Mouse (Mus musculus) hindbrain, embryonic 14.5 days (tissue): Measurements from ENCODE around the gene Pld4. TPM values are rescaled to one million over a fixed set of nuclear protein-coding genes. Genes with fewer than 3 reads are reported as not detected.

Experiments
- ATAC-seq: fragments of 200-750 bp; cut with Nextera tagmentation; 2 replicates; pipeline ENCODE4 v1.8.0; 2017; ENCODE audit warnings: moderate number of reproducible peaks, mild to moderate bottlenecking, moderate TSS enrichment, moderate library complexity; ENCODE audit not compliant: low FRiP score
- DNase-seq: peaks from one replicate; pipeline ENCODE4 v3.0.0-alpha.2; 2015; ENCODE audit warnings: low spot score
- H3K27ac ChIP-seq: fragments of 300-500 bp; sonication (generic); 2 replicates; pipeline ENCODE4 v1.5.1; 2014; ENCODE audit warnings: mild to moderate bottlenecking, moderate library complexity
- H3K27me3 ChIP-seq: fragments of 300-500 bp; sonication (generic); 2 replicates; pipeline ENCODE4 v1.6.1; 2014; ENCODE audit warnings: mild to moderate bottlenecking, low read length, mixed read lengths; ENCODE audit not compliant: control insufficient read depth, insufficient read depth
- H3K36me3 ChIP-seq: fragments of 300-500 bp; sonication (generic); replicated peaks from 2 replicates; pipeline ENCODE4 v1.6.1; 2014; ENCODE audit not compliant: control insufficient read depth, insufficient read depth
- H3K4me1 ChIP-seq: fragments of 300-500 bp; sonication (generic); replicated peaks from 2 replicates; pipeline ENCODE4 v1.6.1; 2014; ENCODE audit warnings: antibody characterized with exemption, low read length, mixed read lengths; ENCODE audit not compliant: control insufficient read depth, insufficient read depth
- H3K4me2 ChIP-seq: fragments of 300-500 bp; sonication (generic); replicated peaks from 2 replicates; pipeline ENCODE4 v1.6.1; 2014; ENCODE audit warnings: mild to moderate bottlenecking, moderate library complexity
- H3K4me3 ChIP-seq: fragments of 300-500 bp; sonication (generic); replicated peaks from 2 replicates; pipeline ENCODE4 v1.5.1; 2014; ENCODE audit warnings: mild to moderate bottlenecking, low read length
- H3K9ac ChIP-seq: fragments of 300-500 bp; sonication (generic); 2 replicates; pipeline ENCODE4 v1.6.1; 2014
- H3K9me3 ChIP-seq: fragments of 300-500 bp; sonication (generic); 2 replicates; pipeline ENCODE4 v1.6.1; 2016; ENCODE audit warnings: low read length; ENCODE audit not compliant: control insufficient read depth
- WGBS: fragments of 180-500 bp; shearing (Covaris S2); extraction: QIAGEN DNeasy Blood & Tissue Kit; methylation state at CpG from one replicate; pipeline ENCODE4 v1.1.7; 2014; 5-methylcytosine and 5-hydroxymethylcytosine counted together
- polyA plus RNA-seq: library from polyadenylated mRNA; unstranded; fragments of >200 nt; fragmentation: Nextera tagmentation; extraction: Ambion mirVana; gene quantifications from 2 replicates; pipeline ENCODE4 v1.2.1, GENCODE M21; 2014

Gene Pld4
- polyA plus RNA-seq, 1 experiment from 2014 or later: 7.9 TPM

DNA sequence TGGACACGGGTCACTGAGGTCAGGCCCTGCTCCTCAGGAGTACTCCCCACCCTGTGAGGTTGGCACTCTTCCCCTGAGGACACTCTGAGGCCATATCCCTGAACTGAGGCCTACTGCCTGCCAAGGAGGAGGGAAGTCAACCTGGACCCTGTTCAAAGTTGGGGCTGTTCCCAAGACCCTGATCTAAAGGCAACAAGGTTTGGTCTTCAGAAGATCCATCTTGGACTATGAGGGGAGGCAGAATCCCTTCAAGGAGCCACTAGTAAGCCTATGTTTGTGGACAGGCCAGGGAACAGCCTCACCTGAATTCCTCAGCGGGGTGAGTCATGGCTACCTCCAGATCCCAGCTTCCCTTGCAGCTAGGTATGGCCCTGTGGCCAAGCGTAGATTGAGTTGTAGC, 984 bp upstream of the Pld4 start:
- H3K27ac ChIP-seq: no peak overlapping the region
- H3K36me3 ChIP-seq: no peaks in the 10 kb centered on the region
- no peaks in the 10 kb centered on the region for H3K9me3 ChIP-seq
- H3K4me2 ChIP-seq: no peak overlapping the region
- H3K4me1 ChIP-seq: no peaks in the 10 kb centered on the region
- H3K27me3 ChIP-seq: no peaks in the 10 kb centered on the region
- 90% methylated on average over 3 of the region's 3 CpGs for WGBS
- no peak overlapping the region for H3K4me3 ChIP-seq
- ATAC-seq: no peak
- no peak for DNase-seq
- no peak overlapping the region for H3K9ac ChIP-seq

DNA sequence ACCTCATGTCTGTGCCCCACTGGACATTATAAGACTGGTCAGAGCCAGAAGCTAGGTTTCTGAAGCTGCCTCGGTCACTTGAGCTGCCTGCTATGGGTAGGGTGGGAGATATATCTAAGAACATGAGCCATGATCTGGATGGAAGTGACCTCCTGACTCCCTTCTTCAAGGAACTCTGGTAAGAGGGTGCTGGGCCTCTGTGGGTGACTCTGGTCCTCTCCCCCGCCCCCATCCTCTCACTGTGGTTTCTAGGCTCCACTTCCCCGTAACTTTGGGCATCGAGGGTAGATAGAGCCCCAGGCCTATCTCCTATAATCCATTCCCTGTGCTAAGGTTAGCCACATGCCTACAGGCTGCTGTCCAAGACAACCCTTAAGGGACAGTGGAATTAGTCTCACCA, 956 bp downstream of the Pld4 start:
- WGBS: 90% methylated on average over 4 of the region's 4 CpGs
- H3K4me1 ChIP-seq: no peaks in the 10 kb centered on the region
- H3K27me3 ChIP-seq: no peaks in the 10 kb centered on the region
- H3K27ac ChIP-seq: no peak overlapping the region
- no peak overlapping the region for H3K4me2 ChIP-seq
- no peaks in the 10 kb centered on the region for H3K9me3 ChIP-seq
- no peaks in the 10 kb centered on the region for H3K36me3 ChIP-seq
- no peak overlapping the region for H3K9ac ChIP-seq
- ATAC-seq: no peak
- no peak for DNase-seq
- H3K4me3 ChIP-seq: no peak overlapping the region

DNA sequence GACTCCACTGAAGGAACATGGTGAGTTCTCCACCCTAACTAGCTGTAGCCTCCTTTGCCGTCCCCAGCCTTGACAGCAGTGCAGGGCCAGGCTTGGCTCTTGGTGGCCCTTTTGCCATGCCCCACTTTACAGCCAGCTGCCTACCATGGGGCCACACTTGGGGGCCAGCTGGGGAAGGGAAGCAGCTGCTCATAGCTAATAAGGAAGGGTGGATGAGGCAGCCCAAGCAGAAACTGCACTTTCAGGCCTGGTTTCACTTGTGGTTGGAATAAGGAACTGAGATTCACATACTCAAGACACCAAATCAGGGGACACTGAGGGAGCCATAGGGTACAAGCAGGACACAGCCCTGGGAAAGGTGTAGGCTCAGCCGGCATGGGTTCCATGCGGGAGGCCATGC, 1.6 kb downstream of the Pld4 start:
- ATAC-seq (no peak), DNase-seq (no peak)
- Histone ChIP-seq H3K27me3 (no peaks in the 10 kb centered on the region), H3K27ac (no peak overlapping the region), H3K36me3 (no peaks in the 10 kb centered on the region), H3K9me3 (no peaks in the 10 kb centered on the region), H3K4me1 (no peaks in the 10 kb centered on the region), H3K4me3 (no peak overlapping the region), H3K9ac (no peak overlapping the region), H3K4me2 (no peak overlapping the region)
- WGBS: 92% methylated on average over 3 of the region's 3 CpGs

DNA sequence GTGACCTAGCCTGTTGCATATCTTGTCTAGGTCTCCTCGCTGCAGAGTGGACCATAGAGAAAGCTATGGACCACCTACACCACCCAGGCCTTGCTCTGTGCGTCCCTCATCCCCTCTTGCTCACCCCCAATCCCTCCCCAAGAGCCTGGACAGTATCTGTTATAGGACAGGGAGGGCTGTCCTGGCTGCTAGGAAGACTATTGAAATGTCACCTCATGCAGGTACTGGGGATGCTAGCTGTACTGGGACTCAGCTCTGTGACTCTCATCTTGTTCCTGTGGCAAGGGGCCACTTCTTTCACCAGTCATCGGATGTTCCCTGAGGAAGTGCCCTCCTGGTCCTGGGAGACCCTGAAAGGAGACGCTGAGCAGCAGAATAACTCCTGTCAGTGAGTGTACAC, 2.7 kb downstream of the Pld4 start:
- H3K4me1 ChIP-seq: no peaks in the 10 kb centered on the region
- ATAC-seq (no peak), DNase-seq (no peak)
- H3K27me3 ChIP-seq: no peaks in the 10 kb centered on the region
- H3K4me3 ChIP-seq: no peak overlapping the region
- WGBS: 78% methylated on average over 4 of the region's 4 CpGs
- no peak overlapping the region for H3K4me2 ChIP-seq
- H3K9me3 ChIP-seq: no peaks in the 10 kb centered on the region
- H3K9ac ChIP-seq: no peak overlapping the region
- no peaks in the 10 kb centered on the region for H3K36me3 ChIP-seq
- H3K27ac ChIP-seq: no peak overlapping the region

DNA sequence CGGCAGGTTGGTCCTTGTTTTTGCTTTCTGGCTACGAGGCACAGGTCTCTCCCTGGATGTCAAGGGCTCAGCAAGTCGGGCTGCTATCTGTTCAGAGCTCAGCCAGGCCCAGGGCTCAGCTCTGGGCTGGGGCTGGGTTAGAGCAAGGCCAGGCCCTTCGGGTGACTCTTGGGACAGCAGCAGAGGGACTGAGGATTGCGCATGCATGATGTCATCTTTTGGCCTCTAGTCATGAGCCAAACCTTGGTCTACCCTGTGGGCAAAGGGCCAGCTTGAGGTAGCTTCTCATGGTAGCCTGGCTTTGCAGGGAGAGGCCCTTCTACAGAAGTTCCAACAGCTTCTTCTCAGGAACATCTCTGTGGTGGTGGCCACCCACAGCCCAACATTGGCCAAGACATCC, 3.7 kb downstream of the Pld4 start:
- WGBS: 80% methylated on average over 5 of the region's 5 CpGs
- H3K9me3 ChIP-seq: no peaks in the 10 kb centered on the region
- H3K36me3 ChIP-seq: no peaks in the 10 kb centered on the region
- no peak overlapping the region for H3K4me2 ChIP-seq
- DNase-seq (no peak), ATAC-seq (no peak)
- no peaks in the 10 kb centered on the region for H3K4me1 ChIP-seq
- H3K27me3 ChIP-seq: no peaks in the 10 kb centered on the region
- H3K9ac ChIP-seq: no peak overlapping the region
- H3K27ac ChIP-seq: no peak overlapping the region
- H3K4me3 ChIP-seq: no peak overlapping the region

DNA sequence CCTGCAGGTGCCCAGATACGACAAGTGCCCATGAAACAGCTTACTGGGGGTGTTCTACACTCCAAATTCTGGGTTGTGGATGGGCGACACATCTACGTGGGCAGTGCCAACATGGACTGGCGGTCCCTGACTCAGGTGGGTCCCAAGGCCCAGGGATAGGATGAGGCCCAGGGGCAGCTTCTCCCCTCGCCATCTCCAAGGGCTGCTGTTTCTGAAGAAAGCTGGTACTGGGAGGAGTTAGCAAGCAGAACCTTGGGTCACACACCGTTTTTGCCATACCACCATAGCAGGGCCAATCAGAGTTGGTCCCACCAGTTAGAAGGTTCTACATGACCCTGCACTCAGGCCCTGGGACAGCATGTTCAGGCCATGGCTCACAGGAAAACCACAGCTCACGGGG, 4.5 kb downstream of the Pld4 start:
- H3K9me3 ChIP-seq: no peaks in the 10 kb centered on the region
- no peak overlapping the region for H3K4me2 ChIP-seq
- no peaks in the 10 kb centered on the region for H3K36me3 ChIP-seq
- no peak overlapping the region for H3K9ac ChIP-seq
- no peaks in the 10 kb centered on the region for H3K4me1 ChIP-seq
- ATAC-seq (no peak), DNase-seq (no peak)
- H3K27ac ChIP-seq: no peak overlapping the region
- no peak overlapping the region for H3K4me3 ChIP-seq
- no peaks in the 10 kb centered on the region for H3K27me3 ChIP-seq
- 91% methylated on average over 7 of the region's 7 CpGs for WGBS

DNA sequence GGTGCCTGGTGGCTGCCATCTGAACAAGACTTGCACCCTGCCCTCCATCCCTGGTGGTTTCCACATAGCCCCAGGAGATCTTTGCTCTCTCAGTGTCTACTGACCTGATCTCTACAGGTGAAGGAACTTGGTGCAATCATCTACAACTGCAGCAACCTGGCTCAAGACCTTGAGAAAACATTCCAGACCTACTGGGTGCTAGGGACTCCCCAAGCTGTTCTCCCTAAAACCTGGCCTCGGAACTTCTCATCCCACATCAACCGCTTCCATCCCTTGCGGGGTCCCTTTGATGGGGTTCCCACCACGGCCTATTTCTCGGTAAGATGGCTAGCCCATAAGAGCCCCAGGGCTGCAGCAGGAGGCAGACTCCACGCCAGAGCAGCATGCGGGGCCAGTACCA, 6.1 kb downstream of the Pld4 start:
- no peaks in the 10 kb centered on the region for H3K9me3 ChIP-seq
- H3K27me3 ChIP-seq: no peaks in the 10 kb centered on the region
- no peak for DNase-seq
- H3K27ac ChIP-seq: no peak overlapping the region
- no peaks in the 10 kb centered on the region for H3K4me1 ChIP-seq
- WGBS: 91% methylated on average over 7 of the region's 7 CpGs
- H3K9ac ChIP-seq: no peak overlapping the region
- no peaks in the 10 kb centered on the region for H3K36me3 ChIP-seq
- no peak overlapping the region for H3K4me3 ChIP-seq
- H3K4me2 ChIP-seq: no peak overlapping the region
- ATAC-seq: no peak

DNA sequence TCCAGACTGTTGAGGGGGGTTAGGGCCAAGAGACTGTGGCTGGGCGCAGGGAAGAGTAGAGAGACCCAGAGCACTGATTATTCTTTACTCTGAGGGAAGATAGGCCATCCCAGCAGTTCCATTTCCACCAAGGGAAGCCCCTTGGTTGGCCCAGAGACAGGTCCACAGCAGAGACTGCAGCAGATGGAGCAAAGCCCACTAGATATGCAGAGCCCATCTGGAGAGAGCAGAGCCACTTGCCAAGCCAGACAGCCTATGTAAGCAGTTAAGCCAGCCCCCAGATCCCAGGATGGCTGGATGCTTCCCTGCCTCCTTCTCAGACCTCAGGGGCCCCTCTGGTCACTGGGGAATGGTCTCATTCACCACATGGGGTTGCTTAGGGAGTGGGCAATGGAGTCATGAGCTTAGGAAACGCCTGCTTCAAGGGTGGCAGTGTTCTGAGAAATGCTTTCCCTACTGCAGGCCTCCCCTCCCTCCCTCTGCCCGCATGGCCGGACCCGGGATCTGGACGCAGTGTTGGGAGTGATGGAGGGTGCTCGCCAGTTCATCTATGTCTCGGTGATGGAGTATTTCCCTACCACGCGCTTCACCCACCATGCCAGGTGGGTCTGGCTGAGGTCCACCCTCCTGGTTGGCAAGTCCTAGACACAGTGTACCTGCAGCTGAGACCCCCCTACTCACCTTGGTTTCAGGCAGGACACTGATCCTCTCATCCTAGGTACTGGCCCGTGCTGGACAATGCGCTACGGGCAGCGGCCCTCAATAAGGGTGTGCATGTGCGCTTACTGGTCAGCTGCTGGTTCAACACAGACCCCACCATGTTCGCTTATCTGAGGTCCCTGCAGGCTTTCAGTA, 6.8 kb downstream of the Pld4 start:
- no peak overlapping the region for H3K4me2 ChIP-seq
- no peak overlapping the region for H3K9ac ChIP-seq
- no peaks in the 10 kb centered on the region for H3K36me3 ChIP-seq
- no peak for DNase-seq
- no peak overlapping the region for H3K4me3 ChIP-seq
- ATAC-seq: 0 out of 2 replicates have a peak, but pooled peaks have one; percentile 14
- no peak overlapping the region for H3K27ac ChIP-seq
- WGBS: 93% methylated on average over 16 of the region's 16 CpGs
- H3K9me3 ChIP-seq: no peaks in the 10 kb centered on the region
- H3K4me1 ChIP-seq: no peaks in the 10 kb centered on the region
- H3K27me3 ChIP-seq: no peaks in the 10 kb centered on the region

DNA sequence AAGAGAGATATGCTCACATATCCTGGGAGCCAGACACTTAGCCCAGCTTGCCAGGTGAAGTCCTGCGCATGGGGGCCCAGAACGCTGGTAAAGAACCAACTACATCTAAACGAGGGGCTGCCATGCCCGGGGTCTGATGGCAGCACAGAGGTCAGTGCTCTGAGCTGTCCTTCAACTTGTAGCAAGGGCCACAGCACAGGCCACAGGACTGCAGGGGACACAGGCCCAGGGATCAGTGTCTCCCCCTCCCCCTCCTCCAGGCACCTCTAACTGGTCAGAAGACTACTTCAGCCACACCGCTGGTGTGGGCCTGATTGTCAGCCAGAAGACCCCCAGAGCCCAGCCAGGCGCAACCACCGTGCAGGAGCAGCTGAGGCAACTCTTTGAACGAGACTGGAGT, 7.7 kb downstream of the Pld4 start:
- Histone ChIP-seq H3K27ac (no peak overlapping the region), H3K4me3 (no peak overlapping the region), H3K4me1 (no peaks in the 10 kb centered on the region), H3K9me3 (no peaks in the 10 kb centered on the region), H3K9ac (no peak overlapping the region), H3K36me3 (no peaks in the 10 kb centered on the region), H3K4me2 (no peak overlapping the region), H3K27me3 (no peaks in the 10 kb centered on the region)
- no peak for DNase-seq
- no peak for ATAC-seq
- 91% methylated on average over 8 of the region's 8 CpGs for WGBS

DNA sequence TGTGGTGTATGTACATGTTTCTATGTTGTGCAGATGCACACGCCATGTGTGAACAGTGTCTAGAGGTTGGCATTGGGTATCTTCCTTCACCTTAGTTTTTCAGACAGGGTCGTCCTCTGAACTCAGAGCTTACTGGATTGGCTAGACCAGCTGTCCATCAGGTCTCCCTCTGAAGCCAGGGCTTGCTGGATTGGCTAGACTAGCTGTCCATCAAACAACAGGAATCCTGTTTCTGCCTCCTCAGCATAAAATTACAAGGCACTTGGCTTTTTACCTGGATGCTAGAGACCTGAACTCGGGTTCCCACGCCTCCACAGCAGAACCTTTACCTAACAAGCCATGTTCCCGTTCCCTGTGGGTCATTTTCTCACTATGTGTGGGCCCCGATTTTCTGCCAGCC, 8.6 kb downstream of the Pld4 start:
- Histone ChIP-seq H3K4me2 (no peak overlapping the region), H3K9me3 (no peaks in the 10 kb centered on the region), H3K27ac (no peak overlapping the region), H3K9ac (no peak overlapping the region), H3K36me3 (no peaks in the 10 kb centered on the region), H3K4me1 (no peaks in the 10 kb centered on the region), H3K4me3 (no peak overlapping the region), H3K27me3 (no peaks in the 10 kb centered on the region)
- DNase-seq (no peak), ATAC-seq (no peak)
- WGBS: 92% methylated on average over 6 of the region's 6 CpGs
